Mouse (Mus musculus) embryonic facial prominence, embryonic 10.5 days (tissue): ENCODE data around the gene Ltb. TPM values are rescaled to one million over a fixed set of nuclear protein-coding genes. Genes with fewer than 3 reads are reported as not detected.

ENCODE experiments used
- DNase-seq: peaks from one replicate; pipeline ENCODE4 v3.0.0-alpha.2; 2017; ENCODE audit warnings: low spot score
- H3K27ac ChIP-seq: fragments of 300-500 bp; sonication (generic); replicated peaks from 2 replicates; pipeline ENCODE4 v1.5.1; 2016; ENCODE audit warnings: mild to moderate bottlenecking
- H3K27me3 ChIP-seq: fragments of 300-500 bp; sonication (generic); replicated peaks from 2 replicates; pipeline ENCODE4 v1.6.1; 2016; ENCODE audit warnings: low read depth, mild to moderate bottlenecking; ENCODE audit not compliant: poor library complexity, severe bottlenecking
- H3K36me3 ChIP-seq: fragments of 300-500 bp; sonication (generic); replicated peaks from 2 replicates; pipeline ENCODE4 v1.6.1; 2016; ENCODE audit warnings: mild to moderate bottlenecking, moderate library complexity
- H3K4me1 ChIP-seq: fragments of 300-500 bp; sonication (generic); 2 replicates; pipeline ENCODE4 v1.6.1; 2016
- H3K4me3 ChIP-seq: fragments of 300-500 bp; sonication (generic); 2 replicates; pipeline ENCODE4 v1.5.1; 2016; ENCODE audit warnings: mild to moderate bottlenecking, moderate library complexity
- H3K9me3 ChIP-seq: fragments of 300-500 bp; sonication (generic); 2 replicates; pipeline ENCODE4 v1.6.1; 2016; ENCODE audit warnings: mild to moderate bottlenecking
- WGBS: fragments of 180-500 bp; shearing (Covaris S2); methylation state at CpG from one replicate; pipeline ENCODE4 v1.1.7; 2016; 5-methylcytosine and 5-hydroxymethylcytosine counted together
- polyA plus RNA-seq: library from polyadenylated mRNA; unstranded; fragments of >200 nt; fragmentation: Nextera tagmentation; extraction: Ambion mirVana; gene quantifications from 2 replicates; pipeline ENCODE4 v1.2.1, GENCODE M21; 2016

Gene Ltb
- polyA plus RNA-seq, 1 experiment from 2014 or later, result 0.16 TPM

GRCm38 (mm10) chr17:35158850-35159593, 35.2 kb upstream of the Ltb start:
- 93% methylated on average over 16 of the region's 16 CpGs for WGBS
- no peak overlapping the region for H3K27ac ChIP-seq
- H3K36me3 ChIP-seq, result peaks cover 90% of the 10 kb centered on the region

GRCm38 (mm10) chr17:35159638-35160037, 34.6 kb upstream of the Ltb start:
- Histone ChIP-seq H3K9me3 (no peaks in the 10 kb centered on the region), H3K27ac (no peak overlapping the region), H3K27me3 (no peaks in the 10 kb centered on the region), H3K4me3 (no peak overlapping the region), H3K36me3 (peaks cover 84% of the 10 kb centered on the region), H3K4me1 (peaks cover 28% of the 10 kb centered on the region)
- no peak for DNase-seq
- WGBS, result 87% methylated on average over 7 of the region's 7 CpGs

More at GRCm38 (mm10) chr17:35158850-35159593, 35.2 kb upstream of the Ltb start:
- H3K27me3 ChIP-seq, result no peaks in the 10 kb centered on the region
- peaks cover 34% of the 10 kb centered on the region for H3K4me1 ChIP-seq
- DNase-seq, result no peak
- H3K4me3 ChIP-seq, result peak overlapping the region; percentile 31; the same call in 1 of the 2 replicates
- no peaks in the 10 kb centered on the region for H3K9me3 ChIP-seq

- Histone ChIP-seq H3K4me3 (peak overlapping the region; percentile 99; the same call in 1 of the 2 replicates), H3K4me1 (peaks cover 30% of the 10 kb centered on the region), H3K27ac (0 out of 2 replicates have a peak overlapping the region, but pooled peaks have one; percentile 30), H3K36me3 (peaks cover 66% of the 10 kb centered on the region), H3K27me3 (no peaks in the 10 kb centered on the region), H3K9me3 (no peaks in the 10 kb centered on the region)
- 86% methylated on average over 11 of the region's 11 CpGs for WGBS
- DNase-seq, result no peak
These were observed 32.8 kb upstream of the Ltb start for GRCm38 (mm10) chr17:35161421-35161820.

GRCm38 (mm10) chr17:35162121-35162520, 32.1 kb upstream of the Ltb start:
- H3K4me1 ChIP-seq, result peaks cover 31% of the 10 kb centered on the region
- H3K9me3 ChIP-seq, result no peaks in the 10 kb centered on the region
- H3K4me3 ChIP-seq, result peak overlapping the region; percentile 99
- no peaks in the 10 kb centered on the region for H3K27me3 ChIP-seq
- peak overlapping the region; percentile 30; the same call in 1 of the 2 replicates for H3K27ac ChIP-seq
- peaks cover 59% of the 10 kb centered on the region for H3K36me3 ChIP-seq
- WGBS, result 83% methylated on average over 14 of the region's 14 CpGs
- DNase-seq, result no peak

- DNase-seq, result no peak
- peak overlapping the region; percentile 99 for H3K4me3 ChIP-seq
- H3K36me3 ChIP-seq, result peaks cover 53% of the 10 kb centered on the region
- no peaks in the 10 kb centered on the region for H3K9me3 ChIP-seq
- peak overlapping the region; percentile 99; the same call in 1 of the 2 replicates for H3K27ac ChIP-seq
- H3K4me1 ChIP-seq, result peaks cover 31% of the 10 kb centered on the region
- no peaks in the 10 kb centered on the region for H3K27me3 ChIP-seq
- WGBS, result 69% methylated on average over 12 of the region's 12 CpGs
These were observed 31.5 kb upstream of the Ltb start for GRCm38 (mm10) chr17:35162730-35163129.

GRCm38 (mm10) chr17:35163326-35164081, 30.7 kb upstream of the Ltb start:
- Histone ChIP-seq H3K36me3 (peaks cover 45% of the 10 kb centered on the region), H3K4me3 (peak overlapping the region; percentile 99), H3K27ac (peak overlapping the region; percentile 99), H3K9me3 (no peaks in the 10 kb centered on the region), H3K27me3 (no peaks in the 10 kb centered on the region), H3K4me1 (peaks cover 31% of the 10 kb centered on the region)
- WGBS, result 23% methylated on average over 8 of the region's 8 CpGs
- DNase-seq, result no peak

GRCm38 (mm10) chr17:35164218-35164567, 30.0 kb upstream of the Ltb start:
- Histone ChIP-seq H3K36me3 (peaks cover 38% of the 10 kb centered on the region), H3K27me3 (no peaks in the 10 kb centered on the region), H3K9me3 (no peaks in the 10 kb centered on the region), H3K4me3 (peak overlapping the region; percentile 99), H3K4me1 (peaks cover 34% of the 10 kb centered on the region), H3K27ac (peak overlapping the region; percentile 99)
- WGBS, result under 1% methylated on average over 28 of the region's 28 CpGs
- DNase-seq, result no peak

- Histone ChIP-seq H3K9me3 (no peaks in the 10 kb centered on the region), H3K27me3 (no peaks in the 10 kb centered on the region), H3K36me3 (peaks cover 32% of the 10 kb centered on the region), H3K4me1 (peaks cover 34% of the 10 kb centered on the region), H3K27ac (peak within 1 kb of the TSS; percentile 99), H3K4me3 (peak within 1 kb of the TSS; percentile 99)
- DNase-seq, result peak; percentile 97
- under 1% methylated on average over 88 of the region's 89 CpGs for WGBS
These were observed 29.4 kb upstream of the Ltb start, which contains the start of gene Prrc2a for GRCm38 (mm10) chr17:35164568-35165450. TSS of gene Prrc2a (minus strand) at chr17:35164897.

GRCm38 (mm10) chr17:35165451-35166155, 28.6 kb upstream of the Ltb start:
- H3K4me1 ChIP-seq, result peaks cover 34% of the 10 kb centered on the region
- 27% methylated on average over 12 of the region's 12 CpGs for WGBS
- H3K36me3 ChIP-seq, result peaks cover 24% of the 10 kb centered on the region
- H3K27me3 ChIP-seq, result no peaks in the 10 kb centered on the region
- H3K27ac ChIP-seq, result peak overlapping the region; percentile 99
- H3K9me3 ChIP-seq, result no peaks in the 10 kb centered on the region
- no peak for DNase-seq
- H3K4me3 ChIP-seq, result peak overlapping the region; percentile 99

GRCm38 (mm10) chr17:35166352-35167035, 27.7 kb upstream of the Ltb start:
- Histone ChIP-seq H3K9me3 (no peaks in the 10 kb centered on the region), H3K27me3 (no peaks in the 10 kb centered on the region), H3K36me3 (peaks cover 15% of the 10 kb centered on the region), H3K4me1 (peaks cover 33% of the 10 kb centered on the region), H3K4me3 (peak overlapping the region; percentile 99), H3K27ac (peak overlapping the region; percentile 99)
- peak; percentile 54 for DNase-seq
- 74% methylated on average over 8 of the region's 8 CpGs for WGBS

- 87% methylated on average over 7 of the region's 7 CpGs for WGBS
- H3K9me3 ChIP-seq, result no peaks in the 10 kb centered on the region
- peaks cover 20% of the 10 kb centered on the region for H3K4me1 ChIP-seq
- no peak overlapping the region for H3K4me3 ChIP-seq
- DNase-seq, result no peak
- H3K27ac ChIP-seq, result no peak overlapping the region
- no peaks in the 10 kb centered on the region for H3K27me3 ChIP-seq
- peaks cover 2% of the 10 kb centered on the region for H3K36me3 ChIP-seq
These were observed 26.4 kb upstream of the Ltb start for GRCm38 (mm10) chr17:35167794-35168193.
